Mouse (Mus musculus): ENCODE data around the gene Syne3. TPM values are rescaled to one million over a fixed set of nuclear protein-coding genes. Genes with fewer than 3 reads are reported as not detected.

The Syne3 gene
- polyA plus RNA-seq, 1 experiment from 2014 or later, result 0.21 TPM

DNA sequence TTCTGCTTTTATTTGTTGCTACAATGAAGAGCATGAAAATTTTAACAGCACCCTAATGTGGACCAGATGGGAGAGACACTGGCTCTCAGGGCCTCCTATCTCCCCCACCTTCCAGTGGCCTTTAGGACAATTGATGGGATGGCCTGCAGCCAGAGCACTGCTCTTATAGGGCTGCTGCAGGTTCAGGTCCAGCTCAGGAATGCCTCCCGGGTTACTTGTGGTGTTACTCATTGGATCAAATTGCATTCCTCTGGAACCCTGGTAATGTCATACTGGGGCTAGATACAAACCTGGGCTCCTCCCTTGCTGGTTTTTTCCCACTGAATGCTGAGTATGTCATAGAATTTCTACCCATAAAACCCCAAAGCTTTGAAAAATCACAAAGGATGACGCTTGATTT lies 90.4 kb downstream of the Syne3 start:
- H3K4me1 ChIP-seq, result no peaks in the 10 kb centered on the region
- WGBS, result 72% methylated on average over 2 of the region's 2 CpGs

GRCm38 (mm10) chr12:104917927-104918326 lies 91.7 kb downstream of the Syne3 start:
- Histone ChIP-seq H3K9me3 (no peaks in the 10 kb centered on the region), H3K4me3 (no peak overlapping the region), H3K27me3 (ENCODE audit: insufficient read depth, poor library complexity, severe bottlenecking) (peaks cover 5% of the 10 kb centered on the region; the same call in 1 of the 2 replicates), H3K36me3 (no peaks in the 10 kb centered on the region), H3K4me1 (peaks cover 4% of the 10 kb centered on the region), H3K27ac (no peak overlapping the region)
- DNase-seq (ENCODE audit: low spot score), result no peak
- 87% methylated on average over 2 of the region's 2 CpGs for WGBS

More for the DNA sequence above, 90.4 kb downstream of the Syne3 start:
- no peak for DNase-seq (ENCODE audit: low spot score)
- no peaks in the 10 kb centered on the region for H3K27me3 ChIP-seq (ENCODE audit: insufficient read depth, poor library complexity, severe bottlenecking)
- no peak overlapping the region for H3K27ac ChIP-seq
- no peaks in the 10 kb centered on the region for H3K9me3 ChIP-seq
- H3K4me3 ChIP-seq, result no peak overlapping the region
- H3K36me3 ChIP-seq, result no peaks in the 10 kb centered on the region

DNA sequence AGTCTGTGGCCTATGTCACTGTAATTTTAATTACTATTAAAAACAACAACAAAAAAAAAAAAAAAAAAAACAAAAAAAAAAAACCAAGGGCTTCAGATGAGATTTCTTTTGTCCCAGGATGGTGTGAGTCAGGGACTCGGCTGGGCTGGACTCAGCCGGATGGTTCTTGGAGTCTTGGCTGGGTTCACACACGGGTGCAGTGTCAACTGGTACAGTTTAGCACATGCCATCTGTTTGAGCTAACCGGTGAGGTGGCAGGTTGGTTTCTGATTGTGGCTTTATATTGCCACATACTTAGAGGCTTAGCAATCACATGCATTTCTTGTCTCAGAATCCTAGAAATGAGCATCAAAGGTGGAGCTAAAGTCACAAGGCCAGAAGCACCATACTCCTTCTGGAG lies 92.3 kb downstream of the Syne3 start:
- Histone ChIP-seq H3K36me3 (no peaks in the 10 kb centered on the region), H3K4me3 (no peak overlapping the region), H3K4me1 (peaks cover 10% of the 10 kb centered on the region), H3K9me3 (no peaks in the 10 kb centered on the region), H3K27ac (no peak overlapping the region), H3K27me3 (ENCODE audit: insufficient read depth, poor library complexity, severe bottlenecking) (peaks cover 5% of the 10 kb centered on the region; the same call in 1 of the 2 replicates)
- no peak for DNase-seq (ENCODE audit: low spot score)
- 86% methylated on average over 4 of the region's 4 CpGs for WGBS

GRCm38 (mm10) chr12:104916776-104917175 lies 92.8 kb downstream of the Syne3 start:
- H3K9me3 ChIP-seq, result no peaks in the 10 kb centered on the region
- no peak overlapping the region for H3K27ac ChIP-seq
- peaks cover 5% of the 10 kb centered on the region; the same call in 1 of the 2 replicates for H3K27me3 ChIP-seq (ENCODE audit: insufficient read depth, poor library complexity, severe bottlenecking)
- no peaks in the 10 kb centered on the region for H3K36me3 ChIP-seq
- 86% methylated on average over 8 of the region's 8 CpGs for WGBS
- DNase-seq (ENCODE audit: low spot score), result no peak
- H3K4me3 ChIP-seq, result no peak overlapping the region
- H3K4me1 ChIP-seq, result peaks cover 15% of the 10 kb centered on the region

DNA sequence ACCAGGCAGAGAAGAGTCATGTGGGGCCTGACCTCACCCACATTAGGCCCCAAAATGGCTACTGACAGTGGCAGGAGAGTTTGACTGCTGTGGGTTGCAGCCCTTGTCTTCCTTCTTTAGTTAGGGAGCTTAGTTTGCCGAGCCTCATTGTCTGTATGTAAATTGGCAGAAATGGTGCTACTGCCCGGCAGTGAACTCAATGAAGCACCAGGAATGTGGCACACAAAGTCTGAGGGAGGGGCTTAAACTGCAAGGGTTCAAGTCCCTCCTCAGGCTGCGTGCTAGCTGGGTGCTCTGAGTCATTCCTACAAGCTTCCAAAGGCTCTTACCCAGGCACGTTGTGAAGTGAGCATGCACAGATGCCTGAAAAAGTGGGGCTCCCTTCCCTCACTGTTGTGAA lies 93.9 kb downstream of the Syne3 start:
- Histone ChIP-seq H3K27ac (no peak overlapping the region), H3K4me3 (no peak overlapping the region), H3K27me3 (ENCODE audit: insufficient read depth, poor library complexity, severe bottlenecking) (peaks cover 5% of the 10 kb centered on the region; the same call in 1 of the 2 replicates), H3K9me3 (no peaks in the 10 kb centered on the region), H3K4me1 (peaks cover 22% of the 10 kb centered on the region), H3K36me3 (no peaks in the 10 kb centered on the region)
- no peak for DNase-seq (ENCODE audit: low spot score)
- WGBS, result 73% methylated on average over 4 of the region's 4 CpGs

GRCm38 (mm10) chr12:104912990-104913389 lies 96.6 kb downstream of the Syne3 start:
- Histone ChIP-seq H3K27me3 (ENCODE audit: insufficient read depth, poor library complexity, severe bottlenecking) (peaks cover 5% of the 10 kb centered on the region; the same call in 1 of the 2 replicates), H3K4me3 (no peak overlapping the region), H3K27ac (0 out of 2 replicates have a peak overlapping the region, but pooled peaks have one; percentile 56), H3K4me1 (peaks cover 33% of the 10 kb centered on the region), H3K9me3 (no peaks in the 10 kb centered on the region), H3K36me3 (no peaks in the 10 kb centered on the region)
- 66% methylated on average over 3 of the region's 3 CpGs for WGBS
- no peak for DNase-seq (ENCODE audit: low spot score)

GRCm38 (mm10) chr12:104912281-104912933 lies 97.2 kb downstream of the Syne3 start:
- Histone ChIP-seq H3K9me3 (no peaks in the 10 kb centered on the region), H3K4me1 (peaks cover 36% of the 10 kb centered on the region), H3K27ac (0 out of 2 replicates have a peak overlapping the region, but pooled peaks have one; percentile 56), H3K36me3 (no peaks in the 10 kb centered on the region), H3K4me3 (no peak overlapping the region), H3K27me3 (ENCODE audit: insufficient read depth, poor library complexity, severe bottlenecking) (peaks cover 5% of the 10 kb centered on the region; the same call in 1 of the 2 replicates)
- WGBS, result 36% methylated on average over 10 of the region's 10 CpGs
- no peak for DNase-seq (ENCODE audit: low spot score)

DNA sequence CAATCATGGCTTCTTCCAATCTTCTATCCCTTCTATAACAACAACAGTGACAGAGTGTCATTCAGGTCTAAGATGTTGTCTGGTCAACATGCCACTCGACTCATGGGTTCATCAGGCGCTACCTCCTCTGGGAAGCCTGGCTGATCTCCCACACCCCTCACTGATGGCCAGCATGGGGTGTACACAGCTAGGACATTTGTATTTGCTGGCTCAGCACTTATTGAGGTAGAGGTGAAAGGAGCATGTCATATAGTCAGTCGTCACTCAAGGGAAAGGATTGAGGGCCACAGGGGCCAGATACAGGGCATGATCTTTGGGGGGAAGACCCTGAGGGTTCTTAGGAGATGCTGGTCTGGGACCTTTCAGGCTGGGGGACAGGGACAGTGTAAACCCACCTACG lies 99.9 kb downstream of the Syne3 start:
- H3K9me3 ChIP-seq, result no peaks in the 10 kb centered on the region
- DNase-seq (ENCODE audit: low spot score), result no peak
- H3K36me3 ChIP-seq, result no peaks in the 10 kb centered on the region
- H3K4me3 ChIP-seq, result no peak overlapping the region
- H3K27ac ChIP-seq, result no peak overlapping the region
- peaks cover 36% of the 10 kb centered on the region for H3K4me1 ChIP-seq
- WGBS, result 85% methylated on average over 4 of the region's 4 CpGs
- H3K27me3 ChIP-seq (ENCODE audit: insufficient read depth, poor library complexity, severe bottlenecking), result peaks cover 5% of the 10 kb centered on the region; the same call in 1 of the 2 replicates

- peaks cover 5% of the 10 kb centered on the region; the same call in 1 of the 2 replicates for H3K27me3 ChIP-seq (ENCODE audit: insufficient read depth, poor library complexity, severe bottlenecking)
- WGBS, result 60% methylated on average over 4 of the region's 5 CpGs
- peaks cover 43% of the 10 kb centered on the region for H3K4me1 ChIP-seq
- H3K4me3 ChIP-seq, result no peak overlapping the region
- H3K27ac ChIP-seq, result no peak overlapping the region
- no peaks in the 10 kb centered on the region for H3K9me3 ChIP-seq
- H3K36me3 ChIP-seq, result no peaks in the 10 kb centered on the region
- no peak for DNase-seq (ENCODE audit: low spot score)
Observed at GRCm38 (mm10) chr12:104908986-104909385, 100.6 kb downstream of the Syne3 start.

DNA sequence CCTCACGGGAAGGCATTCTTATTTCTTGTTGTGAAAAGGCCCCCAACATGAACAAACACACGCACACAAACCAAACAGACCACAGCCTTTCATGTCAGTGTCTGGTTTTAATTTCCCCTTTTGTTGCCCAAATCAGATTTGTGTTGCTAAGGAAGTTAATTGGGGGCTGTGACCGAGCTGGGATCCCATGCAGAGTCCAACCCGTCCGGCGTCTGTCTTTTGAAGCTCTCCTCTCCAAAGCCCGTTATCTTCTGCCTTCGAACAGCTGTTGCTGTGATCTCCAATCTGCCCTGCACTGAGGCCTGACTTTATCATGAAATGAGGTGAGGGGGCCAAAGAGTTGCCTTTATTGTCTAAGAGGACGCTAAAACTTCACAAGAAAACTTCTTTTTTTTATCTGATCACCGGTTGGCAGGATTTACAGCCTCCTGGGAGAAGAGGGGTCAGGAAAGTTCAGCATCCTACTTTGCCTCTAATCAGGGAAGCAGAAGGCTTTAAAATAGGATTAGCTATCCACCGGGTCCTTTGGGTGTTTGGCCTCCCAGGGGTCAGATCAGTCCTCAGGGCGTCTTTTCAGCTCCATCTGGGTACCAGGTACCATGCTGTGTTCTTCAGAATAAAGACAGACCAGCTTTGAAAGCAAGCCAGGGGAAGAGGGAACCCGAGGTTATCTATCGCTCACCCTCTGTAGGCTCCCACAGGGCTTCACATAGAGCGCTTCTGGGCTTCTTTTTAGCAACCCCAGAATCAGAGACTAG lies 101.4 kb downstream of the Syne3 start:
- Histone ChIP-seq H3K4me3 (no peak overlapping the region), H3K27ac (no peak overlapping the region), H3K27me3 (ENCODE audit: insufficient read depth, poor library complexity, severe bottlenecking) (no peaks in the 10 kb centered on the region), H3K4me1 (peaks cover 45% of the 10 kb centered on the region), H3K9me3 (no peaks in the 10 kb centered on the region), H3K36me3 (no peaks in the 10 kb centered on the region)
- DNase-seq (ENCODE audit: low spot score), result no peak
- WGBS, result 8% methylated on average over 15 of the region's 15 CpGs

- Histone ChIP-seq H3K9me3 (no peaks in the 10 kb centered on the region), H3K36me3 (no peaks in the 10 kb centered on the region), H3K27ac (no peak overlapping the region), H3K27me3 (ENCODE audit: insufficient read depth, poor library complexity, severe bottlenecking) (no peaks in the 10 kb centered on the region), H3K4me1 (peaks cover 34% of the 10 kb centered on the region), H3K4me3 (no peak overlapping the region)
- DNase-seq (ENCODE audit: low spot score), result no peak
- 90% methylated on average over 2 of the region's 2 CpGs for WGBS
Observed at GRCm38 (mm10) chr12:104907133-104907532, 102.5 kb downstream of the Syne3 start.

DNA sequence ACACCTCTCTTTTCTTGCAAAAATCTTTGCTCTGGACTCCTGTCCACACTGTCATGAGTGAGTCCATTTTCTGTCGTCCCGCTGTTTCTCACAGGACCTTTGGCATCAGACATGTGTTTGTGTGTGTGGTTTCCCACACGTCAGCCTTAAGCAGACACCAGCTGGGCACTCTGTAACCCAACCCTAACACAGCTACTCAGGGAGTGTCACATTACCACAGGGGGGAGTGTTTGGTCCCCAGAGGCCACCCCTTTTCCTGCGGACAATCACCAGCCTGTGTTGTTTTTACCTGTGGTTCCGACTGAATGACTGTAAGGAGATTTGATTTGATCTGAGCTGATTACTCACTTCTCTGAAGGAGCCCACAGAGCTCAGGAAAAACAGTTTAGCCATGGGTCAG lies 105.5 kb downstream of the Syne3 start:
- no peaks in the 10 kb centered on the region for H3K36me3 ChIP-seq
- no peaks in the 10 kb centered on the region for H3K27me3 ChIP-seq (ENCODE audit: insufficient read depth, poor library complexity, severe bottlenecking)
- 18% methylated on average over 5 of the region's 5 CpGs for whole genome bisulfite sequencing
- DNase-seq (ENCODE audit: low spot score), result no peak
- no peak overlapping the region; the same call in 1 of the 2 replicates for H3K27ac ChIP-seq
- no peak overlapping the region for H3K4me3 ChIP-seq
- peaks cover 32% of the 10 kb centered on the region for H3K4me1 ChIP-seq
- no peaks in the 10 kb centered on the region for H3K9me3 ChIP-seq

DNA sequence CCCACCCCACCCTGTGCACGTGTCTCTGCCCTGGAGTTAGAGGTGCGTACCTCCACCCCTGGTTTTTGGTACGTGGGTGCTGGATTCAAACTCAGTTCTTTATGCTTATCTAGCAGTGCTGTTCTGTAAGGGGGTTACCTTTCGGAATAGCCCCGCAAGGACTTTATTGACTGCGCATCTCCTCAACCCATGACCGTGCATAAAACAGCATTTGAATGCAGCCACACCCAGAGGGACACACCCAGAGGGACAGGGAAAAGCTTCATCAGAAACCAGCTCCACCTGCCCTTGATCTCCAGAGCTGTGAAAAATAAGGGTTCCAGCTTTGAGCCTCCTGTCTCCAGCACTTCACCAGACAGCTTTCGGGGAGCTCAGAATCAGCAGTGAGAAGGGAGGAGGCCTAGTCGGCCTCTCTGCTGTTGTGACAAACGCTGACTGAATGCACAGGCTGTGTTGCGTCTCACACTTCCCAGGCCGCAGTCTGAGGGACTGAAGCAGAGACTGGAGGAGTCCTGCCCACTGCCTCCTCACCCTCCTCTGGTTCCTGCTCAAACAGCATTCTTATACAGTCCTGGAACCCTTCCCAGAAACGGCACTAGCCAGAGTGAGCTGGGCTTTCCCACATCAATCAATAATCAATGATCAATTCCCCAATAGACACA lies 107.1 kb downstream of the Syne3 start:
- Histone ChIP-seq H3K9me3 (no peaks in the 10 kb centered on the region), H3K36me3 (no peaks in the 10 kb centered on the region), H3K27me3 (ENCODE audit: insufficient read depth, poor library complexity, severe bottlenecking) (no peaks in the 10 kb centered on the region), H3K27ac (no peak overlapping the region), H3K4me3 (no peak overlapping the region), H3K4me1 (peaks cover 19% of the 10 kb centered on the region)
- 67% methylated on average over 13 of the region's 13 CpGs for WGBS
- DNase-seq (ENCODE audit: low spot score), result no peak
